Mouse (Mus musculus): ENCODE results near the gene Rbm4.

GRCm38 (mm10) chr19:4746611-4747010, 47.1 kb downstream of the Rbm4 start:
- TF ChIP-seq CTCF (IDR thresholded peaks at IDR 0.05; ENCODE audit: borderline replicate concordance, extremely low read depth, insufficient read depth, insufficient read length) (no peak), POLR2A (IDR thresholded peaks at IDR 0.05; ENCODE audit: borderline replicate concordance, extremely low read depth, insufficient read depth, insufficient read length, poor library complexity, severe bottlenecking) (no peak)

Data from brain, embryonic 14.5 days (tissue).